Mouse (Mus musculus): ENCODE data around the gene Tmem9. TPM values are rescaled to one million over a fixed set of nuclear protein-coding genes. Genes with fewer than 3 reads are reported as not detected.

The Tmem9 gene
- polyA plus RNA-seq, 1 experiment from 2014 or later, result 212 TPM

GRCm38 (mm10) chr1:136040452-136040851 lies 32.5 kb downstream of the Tmem9 start:
- H3K27me3 ChIP-seq (replicated peaks; ENCODE audit: control insufficient read depth, insufficient read depth, low read length), result 0 out of 2 replicates have a peak, but pooled peaks cover 15% of the 10 kb centered on the region
- no peaks in the 10 kb centered on the region for H3K4me1 ChIP-seq (replicated peaks; ENCODE audit: control insufficient read depth, insufficient read depth, low read length)
- H3K4me2 ChIP-seq (replicated peaks; ENCODE audit: low read depth), result no peak overlapping the region
- no peak for ATAC-seq
- H3K9ac ChIP-seq (ENCODE audit: low read depth, low read length), result no peak overlapping the region
- peaks cover 3% of the 10 kb centered on the region; the same call in 1 of the 2 replicates for H3K36me3 ChIP-seq (ENCODE audit: control insufficient read depth, insufficient read depth)
- no peak overlapping the region for H3K4me3 ChIP-seq (ENCODE audit: low read depth, low read length)
- H3K27ac ChIP-seq (ENCODE audit: low read depth, low read length), result no peak overlapping the region
- TF ChIP-seq CTCF (IDR thresholded peaks at IDR 0.05; ENCODE audit: low read depth), result no peak
- 19% methylated on average over 11 of the region's 11 CpGs for WGBS
- H3K9me3 ChIP-seq (ENCODE audit: control insufficient read depth), result no peaks in the 10 kb centered on the region

- WGBS, result 12% methylated on average over 4 of the region's 4 CpGs
- no peaks in the 10 kb centered on the region for H3K4me1 ChIP-seq (replicated peaks; ENCODE audit: control insufficient read depth, insufficient read depth, low read length)
- no peak overlapping the region for H3K4me3 ChIP-seq (ENCODE audit: low read depth, low read length)
- H3K27ac ChIP-seq (ENCODE audit: low read depth, low read length), result no peak overlapping the region
- 0 out of 2 replicates have a peak, but pooled peaks cover 15% of the 10 kb centered on the region for H3K27me3 ChIP-seq (replicated peaks; ENCODE audit: control insufficient read depth, insufficient read depth, low read length)
- no peak overlapping the region for H3K4me2 ChIP-seq (replicated peaks; ENCODE audit: low read depth)
- no peak overlapping the region for H3K9ac ChIP-seq (ENCODE audit: low read depth, low read length)
- H3K9me3 ChIP-seq (ENCODE audit: control insufficient read depth), result no peaks in the 10 kb centered on the region
- no peak for ATAC-seq
- no peaks in the 10 kb centered on the region for H3K36me3 ChIP-seq (ENCODE audit: control insufficient read depth, insufficient read depth)
- no peak for TF ChIP-seq CTCF (IDR thresholded peaks at IDR 0.05; ENCODE audit: low read depth)
These were observed 32.9 kb downstream of the Tmem9 start for GRCm38 (mm10) chr1:136040874-136041273.

GRCm38 (mm10) chr1:136045774-136046173 lies 37.8 kb downstream of the Tmem9 start:
- no peaks in the 10 kb centered on the region for H3K9me3 ChIP-seq (ENCODE audit: control insufficient read depth)
- no peaks in the 10 kb centered on the region for H3K4me1 ChIP-seq (replicated peaks; ENCODE audit: control insufficient read depth, insufficient read depth, low read length)
- H3K9ac ChIP-seq (ENCODE audit: low read depth, low read length), result no peak overlapping the region
- 20% methylated on average over 4 of the region's 4 CpGs for WGBS
- ATAC-seq, result no peak
- H3K27ac ChIP-seq (ENCODE audit: low read depth, low read length), result no peak overlapping the region
- peaks cover 38% of the 10 kb centered on the region for H3K27me3 ChIP-seq (replicated peaks; ENCODE audit: control insufficient read depth, insufficient read depth, low read length)
- no peak overlapping the region for H3K4me3 ChIP-seq (ENCODE audit: low read depth, low read length)
- no peaks in the 10 kb centered on the region for H3K36me3 ChIP-seq (ENCODE audit: control insufficient read depth, insufficient read depth)
- H3K4me2 ChIP-seq (replicated peaks; ENCODE audit: low read depth), result no peak overlapping the region
- peak; percentile 83 for TF ChIP-seq CTCF (IDR thresholded peaks at IDR 0.05; ENCODE audit: low read depth)

GRCm38 (mm10) chr1:136047432-136047831 lies 39.5 kb downstream of the Tmem9 start:
- Histone ChIP-seq H3K36me3 (ENCODE audit: control insufficient read depth, insufficient read depth) (no peaks in the 10 kb centered on the region), H3K4me2 (replicated peaks; ENCODE audit: low read depth) (no peak overlapping the region), H3K27ac (ENCODE audit: low read depth, low read length) (no peak overlapping the region), H3K9ac (ENCODE audit: low read depth, low read length) (no peak overlapping the region), H3K27me3 (replicated peaks; ENCODE audit: control insufficient read depth, insufficient read depth, low read length) (peaks cover 45% of the 10 kb centered on the region), H3K4me1 (replicated peaks; ENCODE audit: control insufficient read depth, insufficient read depth, low read length) (no peaks in the 10 kb centered on the region), H3K4me3 (ENCODE audit: low read depth, low read length) (no peak overlapping the region), H3K9me3 (ENCODE audit: control insufficient read depth) (no peaks in the 10 kb centered on the region)
- 10% methylated on average over 2 of the region's 2 CpGs for WGBS
- no peak for ATAC-seq
- TF ChIP-seq CTCF (IDR thresholded peaks at IDR 0.05; ENCODE audit: low read depth), result peak; percentile 76

GRCm38 (mm10) chr1:136047894-136048293 lies 39.9 kb downstream of the Tmem9 start:
- WGBS, result 71% methylated on average over 9 of the region's 9 CpGs
- Histone ChIP-seq H3K9me3 (ENCODE audit: control insufficient read depth) (no peaks in the 10 kb centered on the region), H3K9ac (ENCODE audit: low read depth, low read length) (no peak overlapping the region), H3K4me3 (ENCODE audit: low read depth, low read length) (no peak overlapping the region), H3K27ac (ENCODE audit: low read depth, low read length) (no peak overlapping the region), H3K4me2 (replicated peaks; ENCODE audit: low read depth) (no peak overlapping the region), H3K4me1 (replicated peaks; ENCODE audit: control insufficient read depth, insufficient read depth, low read length) (no peaks in the 10 kb centered on the region), H3K27me3 (replicated peaks; ENCODE audit: control insufficient read depth, insufficient read depth, low read length) (peaks cover 40% of the 10 kb centered on the region), H3K36me3 (ENCODE audit: control insufficient read depth, insufficient read depth) (no peaks in the 10 kb centered on the region)
- TF ChIP-seq CTCF (IDR thresholded peaks at IDR 0.05; ENCODE audit: low read depth), result no peak
- no peak for ATAC-seq

GRCm38 (mm10) chr1:136050312-136051012 lies 42.5 kb downstream of the Tmem9 start, which contains the start of gene Ascl5:
Gene Ascl5, plus strand, starts transcription at chr1:136050804.
- Histone ChIP-seq H3K27me3 (replicated peaks; ENCODE audit: control insufficient read depth, insufficient read depth, low read length) (peaks cover 43% of the 10 kb centered on the region), H3K36me3 (ENCODE audit: control insufficient read depth, insufficient read depth) (no peaks in the 10 kb centered on the region), H3K27ac (ENCODE audit: low read depth, low read length) (no peak within 1 kb of the TSS), H3K9ac (ENCODE audit: low read depth, low read length) (0 out of 2 replicates have a peak within 1 kb of the TSS, but pooled peaks have one; percentile 17), H3K4me1 (replicated peaks; ENCODE audit: control insufficient read depth, insufficient read depth, low read length) (no peaks in the 10 kb centered on the region), H3K4me2 (replicated peaks; ENCODE audit: low read depth) (peak within 1 kb of the TSS; percentile 60), H3K9me3 (ENCODE audit: control insufficient read depth) (no peaks in the 10 kb centered on the region), H3K4me3 (ENCODE audit: low read depth, low read length) (peak within 1 kb of the TSS; percentile 21; the same call in 1 of the 2 replicates)
- no peak for TF ChIP-seq CTCF (IDR thresholded peaks at IDR 0.05; ENCODE audit: low read depth)
- WGBS, result 30% methylated on average over 29 of the region's 29 CpGs
- no peak for ATAC-seq

Measured in intestine, postnatal 0 days (tissue).